Mouse (Mus musculus) lung, postnatal 36 days (tissue): ENCODE measurements around the gene Lig1.
"Not testable (repeated sequence)": the region's sequence is repeated elsewhere in the genome, so short reads cannot be mapped to it uniquely, and the experiment has no call there.

Experiments used
- DNase-seq: peaks from one replicate; pipeline ENCODE4 v3.0.0; 2022; ENCODE audit warnings: mixed read lengths

Lig1 gene

DNA sequence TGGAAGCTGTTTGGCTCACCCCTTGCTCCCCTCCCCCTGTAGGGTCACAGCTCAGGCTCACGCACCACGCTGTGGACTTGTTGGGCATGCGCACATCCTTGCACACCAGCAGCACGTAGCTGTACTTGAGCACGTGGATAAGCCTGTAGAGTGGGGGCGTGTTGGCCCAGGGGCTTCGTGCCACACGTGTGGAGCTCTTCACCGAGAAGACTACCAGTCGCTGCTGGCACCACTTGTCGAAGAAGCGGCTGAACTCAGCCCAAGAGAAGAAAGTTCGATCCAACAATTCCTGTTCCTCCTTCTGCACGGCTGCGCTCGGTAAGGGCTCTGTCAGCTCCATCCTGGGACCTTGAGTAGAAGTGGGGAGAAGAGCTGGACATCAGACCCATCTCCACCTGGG, at the start of gene Lig1:
Lig1 (plus strand) TSS at position 203 of the 400 bp plus-strand sequence.
- no peak for DNase-seq

GRCm38 (mm10) chr7:13260746-13261700, 16.1 kb upstream of the Lig1 start:
- DNase-seq, result no peak

- no peak for DNase-seq
Measured at GRCm38 (mm10) chr7:13263851-13264250, 13.2 kb upstream of the Lig1 start.

- no peak for DNase-seq
Measured at GRCm38 (mm10) chr7:13264396-13264795, 12.7 kb upstream of the Lig1 start.

GRCm38 (mm10) chr7:13268749-13269260, 8.3 kb upstream of the Lig1 start:
- DNase-seq, result peak; percentile 19

DNA sequence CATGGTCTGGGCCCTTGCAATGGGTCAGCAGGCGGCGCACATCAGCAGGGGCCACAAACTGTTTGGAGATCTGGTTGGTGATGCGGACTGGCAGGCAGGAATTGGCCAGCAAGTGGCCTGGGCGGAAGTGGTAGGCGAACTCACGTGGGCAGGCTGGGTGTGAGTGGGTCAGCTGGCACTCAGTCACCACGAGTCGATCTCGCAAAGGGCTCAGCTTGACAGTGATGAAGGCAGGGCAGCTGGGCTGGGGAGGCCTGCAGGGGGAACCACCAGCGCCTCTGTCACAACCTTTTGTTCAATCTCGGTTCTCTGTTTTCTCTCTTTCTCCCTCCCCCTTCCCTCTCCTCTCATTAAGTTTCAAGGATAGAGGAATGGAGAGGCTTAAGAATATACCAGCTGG, 7.7 kb upstream of the Lig1 start:
- DNase-seq, result peak; percentile 15

DNA sequence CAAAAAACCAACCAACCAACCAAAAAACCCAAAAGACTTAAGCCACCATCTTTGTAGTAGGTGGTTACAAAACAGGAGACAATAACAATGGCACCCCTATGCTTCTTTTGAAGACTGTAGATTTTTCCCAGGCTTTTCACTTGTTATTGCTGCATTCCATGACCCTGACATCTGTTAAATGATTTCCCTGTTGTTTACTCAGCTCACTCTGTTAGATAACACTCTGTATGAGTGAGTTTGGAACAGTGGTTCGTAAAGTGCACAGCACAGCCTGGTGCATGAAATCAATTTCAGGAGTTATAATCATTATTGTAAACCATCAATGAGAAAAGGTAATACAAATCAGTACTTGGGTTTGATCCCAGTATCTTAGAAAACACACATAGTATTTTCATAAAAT, 5.4 kb upstream of the Lig1 start:
- no peak for DNase-seq

GRCm38 (mm10) chr7:13277833-13278232, 750 bp downstream of the Lig1 start:
- no peak for DNase-seq

DNA sequence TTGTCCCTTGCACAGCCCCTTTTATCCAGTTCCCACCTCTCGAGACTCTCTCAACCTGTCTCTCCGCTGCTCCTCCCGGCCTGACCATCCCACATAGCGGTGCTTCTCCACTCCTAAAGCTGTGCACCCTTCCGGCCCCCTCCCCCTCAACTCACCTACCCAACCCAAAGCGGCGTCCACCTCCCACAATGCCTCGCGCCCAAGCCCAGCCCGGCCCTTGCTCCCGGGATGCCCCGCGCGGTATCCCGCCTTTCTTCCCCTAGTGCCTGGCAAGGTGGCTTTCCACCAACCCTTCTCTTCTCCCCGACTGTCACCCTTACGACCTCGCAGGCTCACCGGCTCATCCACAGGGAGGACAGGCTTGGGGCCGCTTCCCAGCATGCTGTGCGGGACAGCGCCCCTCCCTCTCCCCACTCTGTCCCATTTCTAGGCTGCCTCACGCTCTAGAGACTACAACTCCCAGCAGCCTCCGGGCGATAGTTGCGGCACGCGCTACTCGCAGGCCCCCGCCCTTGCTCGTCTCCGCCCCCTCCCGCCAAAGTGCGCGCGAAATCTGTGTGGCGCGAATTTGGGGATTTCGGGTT, 1.3 kb downstream of the Lig1 start, which contains the start of gene Zswim9:
Zswim9 (minus strand) TSS at position 414 of the 584 bp plus-strand sequence.
- peak; percentile 97 for DNase-seq

GRCm38 (mm10) chr7:13278957-13279356, 1.9 kb downstream of the Lig1 start:
- not testable (repeated sequence) for DNase-seq

- DNase-seq, result no peak
Measured at GRCm38 (mm10) chr7:13288621-13289020, 11.5 kb downstream of the Lig1 start.

DNA sequence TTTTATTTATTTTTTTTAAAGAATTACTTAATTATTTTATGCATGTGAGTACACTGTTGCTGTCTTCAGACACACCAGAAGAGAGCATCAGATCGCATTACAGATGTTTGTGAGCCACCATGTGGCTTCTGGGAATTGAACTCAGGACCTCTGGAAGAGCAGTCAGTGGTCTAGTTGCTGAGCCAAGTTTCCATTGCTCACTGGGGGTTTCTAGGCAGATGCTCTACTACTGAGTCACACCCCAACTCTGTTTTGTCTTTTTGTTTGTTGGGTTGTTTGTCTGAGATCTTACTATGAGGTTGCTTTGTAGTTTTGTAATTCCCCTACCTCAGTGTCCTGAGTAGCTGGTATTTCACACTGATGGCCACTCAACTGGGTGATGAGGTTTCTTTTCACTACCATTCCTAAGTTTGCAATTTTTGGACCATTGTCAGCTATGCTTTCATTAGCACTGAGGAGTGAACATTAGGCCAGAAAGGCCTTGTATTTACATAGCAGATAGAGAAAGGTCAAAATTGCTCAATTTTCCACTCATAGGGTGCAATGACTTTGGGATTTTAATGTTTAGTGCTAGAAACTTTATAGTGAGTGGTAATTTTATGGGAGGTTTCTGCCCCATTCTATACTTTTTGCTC, 13.1 kb downstream of the Lig1 start:
- no peak for DNase-seq

GRCm38 (mm10) chr7:13291370-13291769, 14.3 kb downstream of the Lig1 start:
- DNase-seq, result no peak

DNA sequence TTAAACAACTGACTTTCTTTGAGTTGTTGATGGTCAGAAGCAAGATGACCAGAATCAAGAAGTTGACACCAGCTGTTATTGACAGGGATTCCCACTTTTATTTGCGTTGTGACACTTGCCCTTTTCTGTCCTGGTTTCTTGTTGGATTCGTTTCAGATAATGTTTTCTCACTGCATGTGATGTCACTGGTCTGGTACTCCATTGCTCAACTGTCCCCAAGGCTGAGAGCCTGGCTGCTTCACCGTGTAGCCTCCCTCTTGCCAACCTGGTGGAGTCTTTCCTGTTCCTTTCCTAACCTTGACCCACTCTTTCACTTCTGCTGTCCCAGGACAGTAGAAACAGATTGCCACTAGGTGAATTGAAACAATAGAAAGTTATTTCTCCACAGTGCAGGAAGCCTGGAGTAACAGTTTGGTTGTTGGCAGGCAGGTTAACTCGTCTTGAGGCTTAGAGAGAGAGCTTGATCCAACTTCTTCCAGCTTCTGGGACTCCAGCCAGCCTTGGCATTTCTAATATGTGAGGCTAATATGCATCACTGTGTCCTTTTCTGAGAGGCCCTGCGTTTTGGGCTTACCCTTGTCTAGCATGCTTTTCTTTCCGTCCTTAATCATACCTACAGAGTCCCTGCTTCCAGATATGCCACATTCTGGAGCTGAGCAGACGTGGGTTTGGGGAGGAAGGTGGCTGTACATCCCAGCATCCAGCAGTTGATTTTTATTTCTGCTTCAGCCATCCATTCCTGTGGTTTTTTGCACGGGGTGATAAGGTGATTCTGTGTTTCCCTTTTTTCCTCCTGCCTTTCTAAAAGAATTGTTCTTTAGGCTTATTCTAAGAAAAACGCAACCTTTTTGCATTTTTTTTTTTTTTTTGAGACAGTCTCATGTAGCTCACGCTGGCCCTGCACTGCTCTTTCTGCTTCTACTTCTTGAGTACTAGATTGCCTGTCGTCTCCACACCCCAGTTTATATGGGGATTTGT, 17.1 kb downstream of the Lig1 start:
- no peak for DNase-seq

- DNase-seq, result no peak
Measured at GRCm38 (mm10) chr7:13295256-13295655, 18.2 kb downstream of the Lig1 start.

DNA sequence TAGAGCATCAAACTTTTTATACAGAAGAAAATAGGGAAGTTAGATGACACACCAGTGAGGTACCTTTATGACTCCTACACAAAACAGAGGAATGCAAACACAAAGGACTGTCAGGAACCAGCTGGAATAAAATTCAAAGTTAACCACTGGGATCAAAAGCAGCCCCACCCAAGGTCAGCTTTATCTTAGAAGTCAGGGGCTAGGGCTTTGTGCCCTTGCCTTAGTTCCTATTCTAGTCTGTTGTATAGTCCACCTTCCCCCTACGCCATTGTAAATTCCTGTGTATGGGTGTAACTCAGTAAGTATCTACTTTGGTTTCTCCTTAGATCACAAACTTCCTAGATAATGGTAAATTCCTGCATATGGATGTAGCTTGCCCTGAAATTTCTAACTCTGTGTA, 20.6 kb downstream of the Lig1 start:
- no peak for DNase-seq

GRCm38 (mm10) chr7:13298821-13299220, 21.7 kb downstream of the Lig1 start:
- DNase-seq, result no peak

GRCm38 (mm10) chr7:13301643-13302042, 24.6 kb downstream of the Lig1 start:
- DNase-seq, result no peak

GRCm38 (mm10) chr7:13302780-13303179, 25.7 kb downstream of the Lig1 start:
- peak; percentile 47 for DNase-seq

GRCm38 (mm10) chr7:13303372-13303771, 26.3 kb downstream of the Lig1 start:
- DNase-seq, result no peak

DNA sequence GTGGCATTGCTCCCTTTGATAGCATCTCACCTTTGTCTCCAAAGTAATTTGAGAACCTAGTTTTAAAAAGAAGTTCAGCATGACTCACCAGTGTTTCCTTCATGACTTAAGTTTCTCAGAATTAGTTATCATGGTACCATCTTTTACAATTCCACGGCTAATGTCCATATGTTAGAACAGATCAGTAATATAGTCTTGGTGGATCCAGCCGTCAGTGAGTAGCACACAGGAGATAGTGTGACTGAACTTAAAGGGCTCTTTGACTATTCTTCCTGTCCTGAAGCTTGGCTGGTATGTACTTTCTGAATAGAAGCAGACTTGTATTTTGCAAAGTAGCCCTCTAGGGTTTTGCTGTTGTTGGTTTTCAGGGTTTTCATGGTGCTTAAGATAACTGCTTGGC, 32.3 kb downstream of the Lig1 start:
- DNase-seq, result no peak
